Mouse (Mus musculus): ENCODE measurements around the gene Guca2a.

Guca2a gene

DNA sequence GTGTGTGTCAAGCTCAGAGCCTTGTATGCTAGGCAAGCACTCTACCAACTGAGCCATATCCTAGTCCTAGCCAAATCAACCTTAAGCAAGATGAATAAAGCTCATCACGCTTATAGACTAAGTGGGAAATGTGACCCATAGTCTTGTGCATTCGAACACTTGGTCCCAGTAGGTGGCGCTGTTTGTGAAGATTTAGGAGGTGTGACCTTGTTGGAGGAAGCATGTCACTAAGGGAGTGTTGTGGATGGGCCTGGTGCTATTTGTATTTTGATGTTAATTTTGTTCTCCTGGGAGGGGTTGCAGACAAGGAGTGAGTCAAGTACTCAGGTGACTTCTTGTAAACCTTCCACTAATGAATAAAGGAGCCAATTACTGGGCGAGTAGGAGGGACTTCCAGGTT is 5.2 kb downstream of the Guca2a start:
- no peak for DNase-seq

- DNase-seq: no peak
These were observed 19.5 kb downstream of the Guca2a start for GRCm38 (mm10) chr4:119657011-119657410.

- no peak for DNase-seq
These were observed 20.7 kb downstream of the Guca2a start for GRCm38 (mm10) chr4:119658246-119658645.

GRCm38 (mm10) chr4:119658731-119659130 is 21.2 kb downstream of the Guca2a start, which contains the start of gene Guca2b:
TSS of gene Guca2b (minus strand) at chr4:119658954.
- DNase-seq: no peak

GRCm38 (mm10) chr4:119660007-119660406 is 22.5 kb downstream of the Guca2a start:
- no peak for DNase-seq

DNA sequence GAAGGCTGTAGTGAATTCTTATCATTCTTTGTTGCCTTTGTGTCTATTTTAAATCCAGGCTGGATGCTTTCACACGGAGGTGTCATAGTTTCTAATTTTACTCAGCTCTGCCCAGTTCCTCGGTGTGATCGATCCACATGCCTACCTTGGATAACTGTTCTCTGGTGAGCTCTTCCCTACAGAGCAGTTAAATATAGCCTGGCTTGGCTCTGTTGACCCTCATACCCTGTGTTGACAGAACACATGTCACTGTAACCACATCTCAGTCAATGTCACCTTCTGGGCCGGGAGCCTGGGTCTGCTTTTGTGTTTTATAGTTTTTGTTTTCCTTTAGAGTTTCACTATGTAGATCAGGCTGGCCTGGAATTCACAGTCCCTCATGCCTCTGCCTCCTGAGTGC is 24.6 kb downstream of the Guca2a start:
- DNase-seq: no peak

DNA sequence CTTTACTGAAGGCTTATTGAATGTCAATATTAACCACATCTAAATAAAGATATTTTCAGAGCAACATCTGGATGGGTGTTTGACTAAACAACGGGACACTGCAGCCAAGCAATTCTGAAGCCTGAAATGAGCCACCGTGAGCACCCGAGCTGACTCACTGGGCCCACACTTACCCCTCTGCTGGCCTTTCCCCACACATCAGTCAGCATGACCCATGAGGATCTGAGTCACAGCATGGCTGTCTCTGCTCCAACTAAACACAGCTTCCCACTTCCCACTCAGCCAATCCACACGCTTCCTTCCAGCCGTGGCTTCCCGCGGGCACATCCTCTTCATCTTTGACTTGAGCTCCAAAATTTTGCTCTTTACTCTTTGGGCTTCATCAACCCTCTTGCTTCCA is 25.5 kb downstream of the Guca2a start:
- no peak for DNase-seq

- DNase-seq: no peak
These were observed 26.0 kb downstream of the Guca2a start for GRCm38 (mm10) chr4:119663409-119664095.

DNA sequence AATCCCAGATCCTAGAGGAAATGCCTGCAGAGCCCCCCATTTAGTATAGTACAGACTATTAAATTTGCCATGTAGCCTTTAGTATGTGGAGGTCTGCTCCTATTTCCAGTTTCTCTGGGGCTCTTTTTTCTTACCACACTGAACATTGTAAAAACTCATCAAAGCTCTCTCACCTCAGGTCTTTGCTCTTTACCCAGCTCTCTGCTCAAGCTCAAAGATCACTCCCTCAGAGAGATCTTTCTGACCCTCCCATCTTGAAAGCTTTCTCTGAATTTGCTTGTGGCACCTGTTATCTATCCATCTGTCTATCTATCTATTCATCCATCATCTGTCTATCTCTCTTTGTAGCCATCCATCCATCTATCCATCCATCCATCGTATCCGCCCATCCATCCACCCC is 27.7 kb downstream of the Guca2a start:
- no peak for DNase-seq

GRCm38 (mm10) chr4:119666116-119666515 is 28.6 kb downstream of the Guca2a start:
- DNase-seq: no peak

GRCm38 (mm10) chr4:119667454-119667853 is 29.9 kb downstream of the Guca2a start:
- DNase-seq: peak; percentile 14

DNA sequence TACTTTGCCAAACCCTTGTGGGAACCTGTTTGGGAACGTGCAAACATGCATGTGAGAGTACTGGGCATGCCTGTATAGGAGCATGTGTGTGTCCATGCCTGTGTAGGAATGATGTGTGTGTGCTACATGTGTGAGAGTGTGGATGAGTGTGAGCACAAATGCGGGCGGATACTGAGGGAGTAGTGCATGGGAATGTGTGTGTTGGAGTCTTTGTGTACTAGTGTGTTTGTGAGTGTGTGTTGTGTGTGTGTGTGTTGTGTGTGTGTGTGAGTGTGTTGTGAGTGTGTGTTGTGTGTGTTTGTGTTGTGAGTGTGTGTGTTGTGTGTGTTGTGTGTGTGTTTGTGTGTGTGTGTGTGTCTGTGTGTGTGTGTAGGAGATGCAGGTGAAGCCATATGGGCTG is 30.7 kb downstream of the Guca2a start:
- no peak for DNase-seq

GRCm38 (mm10) chr4:119668596-119668995 is 31.1 kb downstream of the Guca2a start:
- no peak for DNase-seq

GRCm38 (mm10) chr4:119669356-119670209 is 32.1 kb downstream of the Guca2a start:
- DNase-seq: no peak

- no peak for DNase-seq
These were observed 32.7 kb downstream of the Guca2a start for GRCm38 (mm10) chr4:119670210-119670555.

GRCm38 (mm10) chr4:119670736-119671135 is 33.2 kb downstream of the Guca2a start:
- DNase-seq: no peak

- no peak for DNase-seq
These were observed 33.7 kb downstream of the Guca2a start for GRCm38 (mm10) chr4:119671164-119671563.

- DNase-seq: no peak
These were observed 35.2 kb downstream of the Guca2a start for GRCm38 (mm10) chr4:119672685-119673084.

DNA sequence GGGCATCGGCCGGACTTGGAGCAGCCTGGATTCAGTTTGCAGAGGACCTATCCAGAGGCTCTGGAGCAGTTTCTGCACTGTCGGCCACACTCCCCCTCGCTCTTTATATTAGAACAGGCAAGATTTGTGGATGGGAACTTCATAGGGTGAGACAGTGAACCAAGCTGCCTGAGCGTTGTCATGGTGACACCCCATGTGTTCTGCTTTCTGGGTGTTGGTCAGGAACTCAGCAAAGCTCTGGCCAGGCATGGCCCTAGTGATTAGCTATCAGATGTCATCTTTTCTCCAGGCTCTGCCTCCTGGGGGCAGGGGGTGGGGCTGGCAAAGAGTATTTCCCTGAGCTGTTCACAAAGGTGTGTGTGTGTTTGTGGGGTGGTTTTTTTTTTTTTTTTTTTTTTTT is 45.1 kb downstream of the Guca2a start:
- DNase-seq: no peak

GRCm38 (mm10) chr4:119685746-119686145 is 48.2 kb downstream of the Guca2a start:
- DNase-seq: no peak
